Mouse (Mus musculus) erythroid progenitor cell, adult 5-6 weeks (primary cell): Measurements from ENCODE around the gene Clns1a. TPM values are rescaled to one million over a fixed set of nuclear protein-coding genes. Genes with fewer than 3 reads are reported as not detected.

Experiments
- ATAC-seq: replicated peaks from 2 replicates; pipeline ENCODE4 v1.8.0; 2016; ENCODE audit warnings: moderate number of reproducible peaks, mild to moderate bottlenecking, moderate TSS enrichment, inconsistent platforms; ENCODE audit not compliant: poor library complexity, low FRiP score, severe bottlenecking
- total RNA-seq, 2 experiments: library from RNA; stranded (forward) in 1 of 2; stranded (reverse) in 1 of 2; fragments of 150-400 nt in 1 of 2; fragments of 186-747, 209-891 nt in 1 of 2; gene quantifications; 2 replicates each; pipeline versions ENCODE4 v1.2.3 to v1.2.4; 2015 to 2017; ENCODE audit warnings: low replicate concordance in 2 of 2

Gene Clns1a
- total RNA-seq, 2 experiments from 2014 or later: 12.5 to 30.2 TPM

- ATAC-seq: no peak
Measured at GRCm38 (mm10) chr7:97756967-97757881, 60.8 kb downstream of the Clns1a start.

- no peak for ATAC-seq
Measured at GRCm38 (mm10) chr7:97764591-97764990, 68.2 kb downstream of the Clns1a start.

GRCm38 (mm10) chr7:97765181-97765962, 68.9 kb downstream of the Clns1a start:
- no peak for ATAC-seq

GRCm38 (mm10) chr7:97765963-97766347, 69.5 kb downstream of the Clns1a start:
- ATAC-seq: no peak

- no peak for ATAC-seq
Measured at GRCm38 (mm10) chr7:97766406-97767166, 70.2 kb downstream of the Clns1a start.

GRCm38 (mm10) chr7:97767841-97768240, 71.4 kb downstream of the Clns1a start:
- no peak for ATAC-seq

GRCm38 (mm10) chr7:97769020-97769419, 72.6 kb downstream of the Clns1a start:
- no peak for ATAC-seq

Other genes starting within 250 kb of the Clns1a start
- gene Kctd14, start 245.3 kb upstream of the Clns1a start, total RNA-seq (2015; ENCODE audit: low replicate concordance): 39.8 and 45.4 TPM in 2 replicates
- 23.1 and 46.1 TPM in 2 replicates for gene Kctd14, start 245.3 kb upstream of the Clns1a start, total RNA-seq (2017; ENCODE audit: low replicate concordance)
- gene Ints4, start 215.7 kb upstream of the Clns1a start, total RNA-seq (2015; ENCODE audit: low replicate concordance): 29.3 and 41.4 TPM in 2 replicates
- gene Ints4, start 215.7 kb upstream of the Clns1a start, total RNA-seq (2017; ENCODE audit: low replicate concordance): 14.4 and 20.3 TPM in 2 replicates
- gene Aamdc, start 117.1 kb upstream of the Clns1a start, total RNA-seq (2015; ENCODE audit: low replicate concordance): 14.8 and 24.7 TPM in 2 replicates
- gene Aamdc, start 117.1 kb upstream of the Clns1a start, total RNA-seq (2017; ENCODE audit: low replicate concordance): 7.9 and 8.7 TPM in 2 replicates
- 19.8 and 21.8 TPM in 2 replicates for gene Rsf1, start 116.7 kb upstream of the Clns1a start, total RNA-seq (2015; ENCODE audit: low replicate concordance)
- gene Rsf1, start 116.7 kb upstream of the Clns1a start, total RNA-seq (2017; ENCODE audit: low replicate concordance): 39.3 and 46.8 TPM in 2 replicates
- 1.3 and 2.5 TPM in 2 replicates for gene Aqp11, start 41.7 kb downstream of the Clns1a start, total RNA-seq (2015; ENCODE audit: low replicate concordance)
- gene Aqp11, start 41.7 kb downstream of the Clns1a start, total RNA-seq (2017; ENCODE audit: low replicate concordance): 0.51 and 1.3 TPM in 2 replicates
- gene Pak1, start 91.9 kb downstream of the Clns1a start, total RNA-seq (2015; ENCODE audit: low replicate concordance): 5.0 and 16.2 TPM in 2 replicates
- gene Pak1, start 91.9 kb downstream of the Clns1a start, total RNA-seq (2017; ENCODE audit: low replicate concordance): 3.6 and 6.6 TPM in 2 replicates
- not detected in 2 replicates for gene Gdpd4, start 223.3 kb downstream of the Clns1a start, total RNA-seq (2015; ENCODE audit: low replicate concordance)
- not detected in 2 replicates for gene Gdpd4, start 223.3 kb downstream of the Clns1a start, total RNA-seq (2017; ENCODE audit: low replicate concordance)